13 mouse cellular contexts compared by ENCODE assay signal in genomic region chr9:86360536-86360935, GRCm38 (mm10).
DNase-seq lines count a peak whose midpoint lies in the region; ATAC-seq lines count a peak whose summit lies in the region.
"Had no signal": no experiment of that assay in that cellular context is flagged by ENCODE, and none has a peak within 500 bp of the region (broad histone marks: within the 10 kb centered on the region; RNA-seq: fewer than 3 reads in every experiment).

No protein-coding gene starts in this region.

- H3K36me3 ChIP-seq in hindbrain, embryonic 15.5 days: no peaks in the 10 kb centered on the region
- H3K36me3 ChIP-seq in hindbrain, embryonic 11.5 days (ENCODE audit: control insufficient read depth, insufficient read depth, low read length): no peaks in the 10 kb centered on the region
- H3K36me3 ChIP-seq: G1E had no signal

- ATAC-seq in hindbrain, embryonic 15.5 days (ENCODE audit: low FRiP score, low read depth): peak; percentile 61; the same call in 1 of the 2 replicates
- no peak for ATAC-seq in hindbrain, embryonic 11.5 days (ENCODE audit: low FRiP score)

- no peak overlapping the region for H3K4me2 ChIP-seq in hindbrain, embryonic 15.5 days
- no peak overlapping the region for H3K4me2 ChIP-seq in hindbrain, embryonic 11.5 days (replicated peaks; ENCODE audit: low read depth, low read length)

- 46% methylated on average over 9 of the region's 9 CpGs for WGBS in hindbrain, embryonic 15.5 days
- 70% methylated on average over 9 of the region's 9 CpGs for WGBS in hindbrain, embryonic 11.5 days

- no peaks in the 10 kb centered on the region for H3K27me3 ChIP-seq in hindbrain, embryonic 15.5 days
- no peaks in the 10 kb centered on the region for H3K27me3 ChIP-seq in hindbrain, embryonic 11.5 days (ENCODE audit: control insufficient read depth, insufficient read depth, low read length)

- H3K9ac ChIP-seq in hindbrain, embryonic 15.5 days: no peak overlapping the region
- no peak overlapping the region for H3K9ac ChIP-seq in hindbrain, embryonic 11.5 days (ENCODE audit: low read depth, low read length)

- H3K4me1 ChIP-seq in hindbrain, embryonic 15.5 days (replicated peaks): peaks cover 9% of the 10 kb centered on the region; the same call in 1 of the 2 replicates
- H3K4me1 ChIP-seq in hindbrain, embryonic 11.5 days (replicated peaks; ENCODE audit: control insufficient read depth, insufficient read depth, low read length): no peaks in the 10 kb centered on the region

- no peaks in the 10 kb centered on the region for H3K9me3 ChIP-seq in hindbrain, embryonic 15.5 days
- H3K9me3 ChIP-seq in hindbrain, embryonic 11.5 days (ENCODE audit: control insufficient read depth, low read length): no peaks in the 10 kb centered on the region
- H3K9me3 ChIP-seq: G1E had no signal

- no peak for DNase-seq in hindbrain, embryonic 11.5 days (ENCODE audit: low spot score)
- peak; percentile 16 to 38 for DNase-seq in urinary bladder, adult 18-20 months (ENCODE audit: low spot score in 2 of 2)
- no peak for DNase-seq in urinary bladder, postnatal 10 days (ENCODE audit: low spot score)
- peak; percentile 65 for DNase-seq in kidney, postnatal 10 days
- DNase-seq in natural killer cell, adult 2 months (ENCODE audit: low spot score in 2 of 2): no peak
- DNase-seq in left cerebral cortex, postnatal 10 days (ENCODE audit: extremely low spot score in 1 of 2, low spot score in 2 of 2): no peak
- no peak for DNase-seq in left cerebral cortex, adult 18-20 months (ENCODE audit: low spot score in 2 of 2)
- DNase-seq: cerebellum, adult 18-20 months; gastrocnemius, postnatal 25 days; layer of hippocampus, adult 9-11 months; right cerebral cortex, postnatal 4 days had no signal

- intact Hi-C loops in left cerebral cortex, postnatal 10 days (cut with DNase I): no loop called here

- H3K27ac ChIP-seq in hindbrain, embryonic 15.5 days (replicated peaks): no peak overlapping the region
- no peak overlapping the region for H3K27ac ChIP-seq in hindbrain, embryonic 11.5 days (ENCODE audit: low read depth, low read length)

- H3K4me3 ChIP-seq in hindbrain, embryonic 15.5 days: no peak overlapping the region
- H3K4me3 ChIP-seq in hindbrain, embryonic 11.5 days (ENCODE audit: low read depth, low read length): no peak overlapping the region

Comparison
In these comparisons a context has a peak if more than half of its experiments do, and no peak if none do; other contexts are left out.
1. DNase-seq: peak in urinary bladder, adult 18-20 months (2 of 2) and kidney, postnatal 10 days (single experiment); none in hindbrain, embryonic 11.5 days (single experiment), urinary bladder, postnatal 10 days (single experiment), natural killer cell, adult 2 months (0 of 2), left cerebral cortex, postnatal 10 days (0 of 2) and left cerebral cortex, adult 18-20 months (0 of 2).